Mouse (Mus musculus) liver, embryonic 15.5 days (tissue): ENCODE data around the gene 9130230L23Rik. TPM values are rescaled to one million over a fixed set of nuclear protein-coding genes. Genes with fewer than 3 reads are reported as not detected.

ENCODE experiments used
- ATAC-seq: fragments of 200-750 bp; cut with Nextera tagmentation; 2 replicates; pipeline ENCODE4 v1.8.0; 2017; ENCODE audit warnings: moderate number of reproducible peaks, mild to moderate bottlenecking, moderate library complexity; ENCODE audit not compliant: insufficient read depth
- H3K27ac ChIP-seq: fragments of 300-500 bp; sonication (generic); replicated peaks from 2 replicates; pipeline ENCODE4 v1.5.1; 2015; ENCODE audit warnings: mild to moderate bottlenecking, inconsistent platforms
- H3K27me3 ChIP-seq: fragments of 300-500 bp; sonication (generic); 2 replicates; pipeline ENCODE4 v1.6.1; 2015; ENCODE audit warnings: mild to moderate bottlenecking, inconsistent platforms
- H3K36me3 ChIP-seq: fragments of 300-500 bp; sonication (generic); replicated peaks from 2 replicates; pipeline ENCODE4 v1.6.1; 2015; ENCODE audit warnings: moderate library complexity, mild to moderate bottlenecking, inconsistent platforms
- H3K4me1 ChIP-seq: fragments of 300-500 bp; sonication (generic); replicated peaks from 2 replicates; pipeline ENCODE4 v1.6.1; 2015; ENCODE audit warnings: inconsistent platforms
- H3K4me2 ChIP-seq: fragments of 300-500 bp; sonication (generic); 2 replicates; pipeline ENCODE4 v1.6.1; 2015; ENCODE audit warnings: moderate library complexity, mild to moderate bottlenecking, inconsistent platforms
- H3K4me3 ChIP-seq: fragments of 300-500 bp; sonication (generic); replicated peaks from 2 replicates; pipeline ENCODE4 v1.5.1; 2015; ENCODE audit warnings: mild to moderate bottlenecking, inconsistent platforms
- H3K9ac ChIP-seq: fragments of 300-500 bp; sonication (generic); 2 replicates; pipeline ENCODE4 v1.6.1; 2015; ENCODE audit warnings: moderate library complexity, mild to moderate bottlenecking, inconsistent platforms
- H3K9me3 ChIP-seq: fragments of 300-500 bp; sonication (generic); replicated peaks from 2 replicates; pipeline ENCODE4 v1.6.1; 2016; ENCODE audit warnings: inconsistent platforms
- WGBS: fragments of 180-500 bp; shearing (Covaris S2); methylation state at CpG from one replicate; pipeline ENCODE4 v1.1.7; 2015; ENCODE audit warnings: mixed read lengths; ENCODE audit not compliant: insufficient replicate concordance; 5-methylcytosine and 5-hydroxymethylcytosine counted together
- polyA plus RNA-seq: library from polyadenylated mRNA; unstranded; fragments of >200 nt; fragmentation: Nextera tagmentation; extraction: Ambion mirVana; gene quantifications from 2 replicates; pipeline ENCODE4 v1.2.1, GENCODE M21; 2015

The 9130230L23Rik gene
- polyA plus RNA-seq, 1 experiment from 2014 or later = 0.12 TPM

- WGBS = 40% methylated on average over 2 of the region's 2 CpGs
- no peaks in the 10 kb centered on the region for H3K36me3 ChIP-seq
- ATAC-seq = no peak
- no peak overlapping the region for H3K9ac ChIP-seq
- no peak overlapping the region for H3K27ac ChIP-seq
- H3K4me1 ChIP-seq = no peaks in the 10 kb centered on the region
- no peaks in the 10 kb centered on the region for H3K27me3 ChIP-seq
- H3K9me3 ChIP-seq = no peaks in the 10 kb centered on the region
- H3K4me3 ChIP-seq = no peak overlapping the region
- H3K4me2 ChIP-seq = no peak overlapping the region
These were observed 30.9 kb downstream of the 9130230L23Rik start for GRCm38 (mm10) chr5:65973189-65973588.

DNA sequence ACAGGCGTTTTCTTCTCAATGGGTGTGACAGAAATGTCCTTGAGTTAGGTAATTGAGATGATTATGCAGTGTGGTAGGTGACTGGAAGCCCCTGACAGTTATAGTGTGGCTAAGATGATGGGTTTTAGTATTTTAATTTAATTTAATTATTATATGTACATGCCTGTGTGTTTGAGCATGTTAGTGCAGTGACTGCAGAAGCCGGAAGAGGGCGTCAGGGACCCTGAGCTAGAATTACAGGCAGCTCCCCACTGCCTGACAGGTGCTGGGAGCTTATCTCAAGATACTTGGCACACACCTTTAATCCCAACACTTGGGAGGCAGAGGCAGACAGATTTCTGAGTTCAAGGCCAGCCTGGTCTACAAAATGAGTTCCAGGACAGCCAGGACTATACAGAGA is 36.1 kb downstream of the 9130230L23Rik start:
- 80% methylated on average over 3 of the region's 3 CpGs for WGBS
- H3K9me3 ChIP-seq = no peaks in the 10 kb centered on the region

GRCm38 (mm10) chr5:65967091-65967490 is 37.0 kb downstream of the 9130230L23Rik start:
- no peak for ATAC-seq
- H3K9me3 ChIP-seq = no peaks in the 10 kb centered on the region
- no peaks in the 10 kb centered on the region for H3K27me3 ChIP-seq
- no peak overlapping the region for H3K4me2 ChIP-seq
- no peak overlapping the region for H3K4me3 ChIP-seq
- no peak overlapping the region for H3K9ac ChIP-seq
- WGBS = 61% methylated on average over 12 of the region's 12 CpGs
- H3K36me3 ChIP-seq = no peaks in the 10 kb centered on the region
- no peaks in the 10 kb centered on the region for H3K4me1 ChIP-seq
- H3K27ac ChIP-seq = no peak overlapping the region

More for the DNA sequence above, 36.1 kb downstream of the 9130230L23Rik start:
- Histone ChIP-seq H3K27me3 (no peaks in the 10 kb centered on the region), H3K9ac (no peak overlapping the region), H3K4me1 (no peaks in the 10 kb centered on the region), H3K27ac (no peak overlapping the region), H3K4me2 (no peak overlapping the region), H3K36me3 (no peaks in the 10 kb centered on the region), H3K4me3 (no peak overlapping the region)
- ATAC-seq = no peak

DNA sequence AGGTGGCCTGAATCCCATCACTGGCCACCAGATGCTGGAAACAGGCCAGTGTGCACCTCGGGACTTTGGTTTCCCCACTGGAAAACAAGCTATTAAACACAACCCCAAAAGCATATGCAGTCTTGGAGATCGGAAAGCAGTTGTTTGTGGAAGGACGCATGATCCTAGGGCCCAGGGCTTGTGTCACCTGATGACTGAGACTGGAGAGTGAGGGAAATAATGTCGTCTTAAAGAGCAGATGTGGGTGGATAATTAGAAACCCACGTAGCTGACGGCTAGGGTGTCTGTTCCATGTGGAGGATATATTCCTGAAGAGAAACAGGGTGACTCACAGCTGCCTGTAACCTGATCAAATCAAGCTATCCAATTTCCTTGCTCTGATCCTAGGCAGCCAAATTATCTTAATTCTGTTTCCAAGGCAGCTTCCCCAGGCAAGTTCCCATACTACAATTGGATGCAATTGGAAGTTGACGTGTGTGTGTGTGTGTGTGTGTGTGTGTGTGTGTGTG is 38.3 kb downstream of the 9130230L23Rik start:
- Histone ChIP-seq H3K4me2 (no peak overlapping the region), H3K27ac (no peak overlapping the region), H3K27me3 (no peaks in the 10 kb centered on the region), H3K4me3 (no peak overlapping the region), H3K36me3 (no peaks in the 10 kb centered on the region), H3K9me3 (no peaks in the 10 kb centered on the region), H3K9ac (no peak overlapping the region), H3K4me1 (no peaks in the 10 kb centered on the region)
- no peak for ATAC-seq
- WGBS = 60% methylated on average over 7 of the region's 7 CpGs

- Histone ChIP-seq H3K4me1 (no peaks in the 10 kb centered on the region; the same call in 1 of the 2 replicates), H3K4me3 (no peak overlapping the region), H3K27me3 (no peaks in the 10 kb centered on the region), H3K4me2 (no peak overlapping the region), H3K27ac (no peak overlapping the region), H3K9ac (no peak overlapping the region), H3K9me3 (no peaks in the 10 kb centered on the region), H3K36me3 (no peaks in the 10 kb centered on the region)
- no peak for ATAC-seq
- WGBS = 57% methylated on average over 5 of the region's 5 CpGs
These were observed 40.8 kb downstream of the 9130230L23Rik start for GRCm38 (mm10) chr5:65963291-65963690.

DNA sequence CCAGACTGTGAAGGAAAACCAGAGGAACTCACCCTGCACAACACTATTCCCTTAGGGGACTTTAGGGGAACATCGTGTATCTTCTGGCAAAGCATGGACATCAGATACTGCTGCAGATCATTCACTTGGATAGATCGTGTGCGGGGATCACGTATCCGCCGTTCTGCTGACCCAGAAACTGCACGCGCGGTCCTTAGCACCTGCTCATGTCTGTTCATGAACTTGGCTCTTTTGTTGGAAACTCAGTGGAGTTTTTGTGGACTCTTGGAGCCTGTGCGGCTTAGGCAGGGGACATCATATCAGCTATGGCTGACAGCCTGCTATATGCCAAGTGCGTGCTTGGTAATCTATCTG is 43.5 kb downstream of the 9130230L23Rik start:
- H3K9me3 ChIP-seq = no peaks in the 10 kb centered on the region
- peaks cover 5% of the 10 kb centered on the region for H3K4me1 ChIP-seq
- WGBS = 71% methylated on average over 11 of the region's 11 CpGs

DNA sequence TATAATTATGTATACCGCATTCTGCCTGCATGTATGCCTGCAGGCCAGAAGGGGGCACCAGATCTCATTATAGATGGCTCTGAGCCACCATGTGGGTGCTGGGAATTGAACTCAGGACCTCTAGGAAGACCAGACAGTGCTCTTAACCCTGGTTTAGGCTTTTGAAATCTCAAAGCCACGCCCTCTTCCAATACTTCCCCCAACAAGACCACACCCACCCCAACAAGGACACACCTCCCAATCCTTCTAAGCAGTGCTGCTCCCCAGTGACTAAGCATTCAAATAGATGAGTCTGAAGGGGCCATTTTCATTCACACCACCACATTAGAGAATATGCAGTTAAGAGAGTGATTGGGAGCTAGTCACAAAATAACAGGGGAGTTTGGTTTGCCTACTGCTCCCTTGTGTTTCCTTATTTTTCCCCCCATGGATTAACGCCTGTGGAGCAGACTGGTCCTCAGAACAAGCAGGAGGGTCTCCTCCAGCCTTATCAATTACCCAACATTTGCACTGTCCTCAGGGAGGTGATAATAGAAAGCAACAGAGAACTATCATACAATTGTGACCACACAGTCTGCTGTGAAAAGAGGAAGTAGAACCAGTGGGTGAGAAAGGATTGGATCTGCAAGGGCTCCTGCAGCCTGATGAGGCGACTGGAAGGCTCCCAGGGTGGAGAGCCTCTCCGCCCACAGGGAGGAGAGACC is 44.0 kb downstream of the 9130230L23Rik start:
- no peak overlapping the region for H3K27ac ChIP-seq
- H3K9me3 ChIP-seq = no peaks in the 10 kb centered on the region
- H3K36me3 ChIP-seq = no peaks in the 10 kb centered on the region
- H3K4me2 ChIP-seq = no peak overlapping the region
- no peak overlapping the region for H3K9ac ChIP-seq
- WGBS = 30% methylated on average over 5 of the region's 5 CpGs
- H3K27me3 ChIP-seq = no peaks in the 10 kb centered on the region
- H3K4me1 ChIP-seq = peaks cover 10% of the 10 kb centered on the region
- no peak; the same call in 1 of the 2 replicates for ATAC-seq
- no peak overlapping the region for H3K4me3 ChIP-seq

More for the DNA sequence above, 43.5 kb downstream of the 9130230L23Rik start:
- Histone ChIP-seq H3K4me3 (no peak overlapping the region), H3K27ac (no peak overlapping the region), H3K36me3 (no peaks in the 10 kb centered on the region), H3K4me2 (no peak overlapping the region), H3K9ac (no peak overlapping the region), H3K27me3 (no peaks in the 10 kb centered on the region)
- no peak for ATAC-seq

- no peak for ATAC-seq
- no peak overlapping the region for H3K27ac ChIP-seq
- H3K9me3 ChIP-seq = no peaks in the 10 kb centered on the region
- peaks cover 10% of the 10 kb centered on the region for H3K4me1 ChIP-seq
- no peak overlapping the region for H3K4me3 ChIP-seq
- H3K36me3 ChIP-seq = no peaks in the 10 kb centered on the region
- no peak overlapping the region for H3K4me2 ChIP-seq
- H3K27me3 ChIP-seq = no peaks in the 10 kb centered on the region
- H3K9ac ChIP-seq = no peak overlapping the region
- WGBS = 3% methylated on average over 4 of the region's 4 CpGs
These were observed 45.5 kb downstream of the 9130230L23Rik start for GRCm38 (mm10) chr5:65958597-65958996.

DNA sequence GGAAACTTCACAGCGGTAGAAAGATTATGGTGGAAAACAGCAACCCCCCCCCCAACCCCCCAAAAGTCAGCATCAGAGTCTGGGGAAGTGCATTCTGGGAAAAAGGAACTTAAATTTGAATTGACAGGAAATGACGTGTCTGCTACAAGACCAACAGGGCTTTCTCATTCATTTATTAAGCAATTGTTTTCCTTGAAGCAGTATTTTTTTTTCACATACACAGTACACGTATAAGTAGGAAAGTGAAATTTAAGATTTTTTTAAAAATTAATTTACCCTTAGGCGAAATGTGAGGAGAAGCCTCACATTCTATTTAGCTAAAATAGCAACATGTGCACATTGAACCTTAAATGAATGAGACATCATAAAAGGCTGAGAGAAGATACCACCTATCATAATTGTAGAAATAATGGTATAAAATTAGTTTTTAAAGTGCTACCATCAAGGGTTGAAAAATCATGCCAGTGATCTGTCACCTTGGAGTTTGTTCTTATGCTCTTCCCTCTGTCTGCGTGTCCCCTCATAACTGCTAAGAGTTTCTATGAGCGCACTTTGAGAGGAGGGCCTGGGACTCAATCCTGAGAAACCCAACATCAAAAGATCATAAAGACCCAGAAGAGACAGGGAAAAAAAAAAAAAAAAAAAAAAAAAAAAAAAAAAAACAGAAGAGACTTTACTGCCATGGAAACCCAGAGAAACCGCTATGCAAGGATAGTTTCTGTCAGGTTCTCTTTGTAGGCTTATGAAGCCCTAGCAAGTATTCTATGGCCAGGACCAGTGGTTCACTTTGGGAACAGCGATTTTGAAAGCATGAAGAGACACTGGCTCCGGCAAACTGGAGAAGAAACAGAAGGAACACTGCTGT is 47.7 kb downstream of the 9130230L23Rik start:
- Histone ChIP-seq H3K9me3 (no peaks in the 10 kb centered on the region), H3K27me3 (no peaks in the 10 kb centered on the region), H3K4me2 (peak overlapping the region; percentile 64), H3K4me3 (peak overlapping the region; percentile 42), H3K4me1 (peaks cover 10% of the 10 kb centered on the region), H3K9ac (no peak overlapping the region), H3K27ac (no peak overlapping the region), H3K36me3 (no peaks in the 10 kb centered on the region)
- no peak for ATAC-seq
- 60% methylated on average over 9 of the region's 9 CpGs for WGBS

- WGBS = 27% methylated on average over 23 of the region's 23 CpGs
- no peak overlapping the region for H3K9ac ChIP-seq
These were observed 48.5 kb downstream of the 9130230L23Rik start for GRCm38 (mm10) chr5:65955343-65956143.

More at GRCm38 (mm10) chr5:65955343-65956143, 48.5 kb downstream of the 9130230L23Rik start:
- Histone ChIP-seq H3K27me3 (no peaks in the 10 kb centered on the region), H3K4me3 (peak overlapping the region; percentile 42), H3K9me3 (no peaks in the 10 kb centered on the region), H3K4me2 (peak overlapping the region; percentile 64), H3K36me3 (no peaks in the 10 kb centered on the region), H3K27ac (no peak overlapping the region), H3K4me1 (peaks cover 10% of the 10 kb centered on the region)
- ATAC-seq = no peak
